Mouse (Mus musculus) embryo, embryonic 11 days (tissue): ENCODE measurements around the gene Lipc.

Source experiments
- DNase-seq: peaks from one replicate; pipeline ENCODE4 v3.0.0-alpha.2; 2015

Gene Lipc

GRCm38 (mm10) chr9:70954226-70954625 is 2.2 kb upstream of the Lipc start:
- no peak for DNase-seq

DNA sequence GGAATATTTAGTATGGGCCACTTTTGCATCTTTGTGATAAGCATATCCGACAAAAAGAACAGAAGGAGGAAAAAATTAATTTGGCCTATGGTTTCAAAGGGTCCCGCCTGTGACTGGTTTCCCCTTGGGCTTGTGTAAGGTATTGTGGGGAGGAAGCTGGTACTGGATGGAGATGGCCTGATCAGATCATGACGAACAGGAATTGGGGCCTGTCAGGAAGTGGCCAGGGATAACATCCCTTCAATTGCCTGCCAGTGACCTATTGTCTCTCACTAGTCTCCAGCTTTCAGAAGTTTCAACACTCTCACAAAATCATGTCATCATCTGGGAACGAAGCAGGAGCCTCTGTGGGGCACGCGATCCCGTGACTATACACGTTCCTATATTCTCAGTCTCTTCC is 2.7 kb downstream of the Lipc start:
- DNase-seq, result no peak

- DNase-seq, result no peak
Observed at GRCm38 (mm10) chr9:70947312-70947711, 4.7 kb downstream of the Lipc start.

GRCm38 (mm10) chr9:70942686-70943333 is 9.2 kb downstream of the Lipc start:
- no peak for DNase-seq

GRCm38 (mm10) chr9:70939752-70940501 is 12.1 kb downstream of the Lipc start:
- no peak for DNase-seq

DNA sequence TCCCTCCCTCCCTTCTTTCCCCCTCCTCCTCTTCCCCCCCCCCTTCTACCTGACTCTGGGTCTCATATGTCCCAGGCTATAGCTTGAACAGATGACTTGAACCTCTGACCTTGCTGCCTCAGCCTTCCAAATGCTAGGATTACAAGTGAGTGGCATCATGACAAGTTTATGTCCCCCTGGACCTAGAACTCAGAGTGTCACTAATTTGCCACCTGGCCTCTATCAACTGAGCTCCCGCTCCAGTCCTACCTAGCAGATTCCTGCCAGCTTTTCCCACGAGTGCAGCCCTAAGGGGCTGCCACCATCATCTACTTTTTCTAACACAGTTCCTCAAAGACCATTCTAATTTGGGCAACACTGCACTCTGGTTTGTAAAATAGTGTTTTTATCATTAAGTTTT is 13.2 kb downstream of the Lipc start:
- no peak for DNase-seq

GRCm38 (mm10) chr9:70938134-70938533 is 13.9 kb downstream of the Lipc start:
- DNase-seq, result no peak

GRCm38 (mm10) chr9:70934587-70935295 is 17.3 kb downstream of the Lipc start:
- no peak for DNase-seq

- DNase-seq, result no peak
Observed at GRCm38 (mm10) chr9:70930641-70931020, 21.4 kb downstream of the Lipc start.

- peak; percentile 61 for DNase-seq
Observed at GRCm38 (mm10) chr9:70929840-70930640, 22.0 kb downstream of the Lipc start.

GRCm38 (mm10) chr9:70928472-70928871 is 23.6 kb downstream of the Lipc start:
- no peak for DNase-seq

- no peak for DNase-seq
Observed at GRCm38 (mm10) chr9:70927701-70928100, 24.3 kb downstream of the Lipc start.

DNA sequence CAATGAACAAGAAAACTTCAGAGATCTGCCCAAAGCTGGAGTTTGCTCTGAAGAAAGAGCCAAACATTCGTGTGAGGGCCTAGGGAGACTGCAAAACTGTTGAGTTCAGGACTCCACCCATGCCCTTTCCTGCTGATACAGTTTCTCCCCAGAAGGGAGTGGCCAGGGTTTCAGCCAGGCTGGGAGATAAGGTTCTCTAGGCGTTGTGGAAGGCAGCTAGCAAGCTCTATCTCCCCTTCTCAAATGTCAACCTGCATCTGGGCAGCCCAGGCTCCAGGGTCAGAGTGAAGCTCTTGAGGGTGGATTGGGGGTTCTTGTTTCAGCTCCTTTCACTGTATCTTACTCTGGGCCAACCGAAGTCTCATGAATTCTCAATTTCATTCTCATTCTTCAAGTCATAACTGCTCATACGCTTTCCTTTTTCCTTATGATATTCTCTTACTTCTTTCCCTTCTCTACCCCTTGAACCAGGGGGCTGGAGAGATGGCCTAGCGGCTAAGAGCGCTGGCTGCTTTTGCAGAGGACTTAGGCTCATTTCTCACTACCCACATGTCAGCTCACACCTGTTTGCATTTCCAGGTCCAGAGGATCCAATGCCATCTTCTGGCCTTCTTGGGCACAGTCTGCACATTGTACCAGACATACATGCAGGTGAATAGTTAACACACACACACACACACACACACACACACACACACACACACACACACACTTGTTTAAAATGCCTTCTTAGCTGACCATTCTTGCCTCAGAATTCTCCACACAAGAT is 25.0 kb downstream of the Lipc start:
- no peak for DNase-seq

DNA sequence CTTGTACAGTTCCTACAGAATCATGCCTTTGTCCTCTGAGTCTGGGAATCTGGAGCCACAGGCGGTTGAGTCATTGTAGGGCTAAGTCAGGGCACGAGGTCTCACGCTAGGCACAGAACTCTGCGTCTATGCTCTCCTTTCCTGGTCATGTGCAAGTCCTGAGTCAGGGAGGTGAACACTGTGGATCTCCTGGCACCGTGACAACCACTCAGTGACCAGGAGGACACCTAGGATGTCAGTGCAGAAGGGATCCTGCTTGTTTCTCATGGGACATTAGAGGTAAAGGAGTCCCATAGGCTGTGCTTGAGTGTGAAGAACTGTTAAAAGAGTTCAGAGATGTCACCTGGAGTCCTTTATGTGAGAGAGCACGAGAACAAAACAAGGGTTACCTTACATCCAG is 26.8 kb downstream of the Lipc start:
- no peak for DNase-seq

DNA sequence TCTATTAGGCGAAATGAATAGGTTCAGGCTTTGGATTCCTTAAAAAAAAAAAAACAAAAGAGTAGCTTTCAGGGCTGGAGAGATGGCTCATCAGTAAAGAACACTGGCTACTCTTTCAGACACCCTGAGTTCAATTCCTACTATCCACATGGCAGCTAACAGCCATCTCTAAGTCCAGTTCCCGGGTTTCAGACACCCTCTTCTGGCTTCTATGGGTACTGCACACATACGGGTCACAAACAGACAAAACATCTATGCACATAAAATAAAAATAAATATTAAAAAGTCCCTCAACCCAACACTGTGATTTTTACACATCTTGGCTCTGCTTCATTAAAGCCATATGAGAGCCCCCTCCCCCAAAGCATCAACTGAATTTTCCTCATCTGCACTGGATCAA is 27.3 kb downstream of the Lipc start:
- DNase-seq, result no peak

DNA sequence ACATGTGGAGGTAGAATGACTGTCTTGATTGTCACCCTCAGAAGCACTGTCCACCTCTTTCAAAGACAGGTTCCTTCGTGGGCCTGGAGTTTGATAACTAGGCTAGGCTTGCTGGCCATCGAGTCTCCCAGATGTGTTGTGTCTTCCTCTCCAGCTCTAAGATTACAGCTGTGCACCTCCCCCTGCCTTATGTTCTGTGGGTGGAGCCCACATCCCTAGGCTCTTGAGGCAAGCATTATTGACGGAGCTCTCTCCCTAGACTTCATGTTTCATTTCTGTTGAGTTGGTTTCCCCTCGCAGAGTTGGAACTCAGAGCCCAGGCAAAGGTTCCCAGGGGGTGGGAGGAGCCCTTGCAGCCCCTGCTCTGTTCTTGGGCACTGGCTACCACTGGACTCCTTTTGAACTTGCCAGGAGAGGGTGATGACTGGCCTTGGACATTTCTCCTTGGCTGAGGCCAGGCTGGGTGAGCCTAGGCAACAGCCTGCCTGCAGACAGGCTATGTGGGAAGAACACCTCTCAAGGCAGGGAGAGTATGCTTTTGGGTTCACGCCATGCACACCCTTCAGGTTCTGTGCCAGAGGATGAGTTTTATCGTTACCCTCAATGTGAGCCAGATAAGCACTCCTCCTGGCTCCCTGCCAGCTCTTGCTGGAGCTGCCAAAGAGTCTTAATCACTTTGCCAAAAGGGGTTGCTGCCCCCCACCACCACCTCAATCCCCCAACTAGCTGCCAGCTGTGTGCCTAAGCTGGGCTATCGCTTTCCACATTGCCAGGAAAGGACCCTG is 30.1 kb downstream of the Lipc start:
- DNase-seq, result no peak

DNA sequence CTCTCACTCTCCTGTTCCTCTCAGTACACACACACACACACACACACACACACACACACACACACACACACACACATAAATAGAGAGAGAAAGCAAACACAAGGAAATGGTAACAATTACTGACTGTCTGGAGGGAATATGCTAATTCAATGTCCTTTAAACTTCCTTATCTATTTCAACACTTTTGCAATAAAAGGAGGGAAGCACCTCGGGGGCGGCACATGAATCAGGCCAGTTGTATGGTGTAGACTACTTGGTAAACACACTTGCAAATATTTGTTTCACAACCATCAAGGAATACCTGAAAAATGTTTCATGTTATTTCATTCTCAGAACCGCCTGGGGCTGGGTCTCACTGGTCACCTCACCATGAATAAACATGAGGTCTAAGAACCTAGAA is 30.9 kb downstream of the Lipc start:
- no peak for DNase-seq

- DNase-seq, result no peak
Observed at GRCm38 (mm10) chr9:70919271-70919670, 32.8 kb downstream of the Lipc start.

DNA sequence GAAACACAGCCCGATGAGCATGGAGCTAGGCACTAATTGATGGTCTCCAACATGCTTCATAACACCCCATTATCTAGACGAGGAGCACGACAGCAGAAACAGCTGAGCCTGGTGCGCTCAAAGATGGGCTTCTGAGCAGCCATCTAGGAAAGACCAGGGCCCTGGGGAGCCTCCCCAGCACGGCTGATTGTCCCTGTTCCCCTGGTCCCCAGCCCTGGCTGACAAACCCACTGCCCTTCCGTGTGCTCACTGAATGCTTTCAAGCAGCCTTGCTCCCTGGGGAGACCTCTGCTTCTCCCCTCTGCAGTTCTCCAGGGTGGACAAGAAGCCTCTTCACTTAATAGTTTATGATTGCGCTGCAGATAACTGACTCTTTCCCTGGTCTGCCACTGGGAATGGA is 35.5 kb downstream of the Lipc start:
- DNase-seq, result no peak

GRCm38 (mm10) chr9:70915356-70915685 is 36.7 kb downstream of the Lipc start:
- DNase-seq, result no peak

- DNase-seq, result no peak
Observed at GRCm38 (mm10) chr9:70914659-70915355, 37.2 kb downstream of the Lipc start.
